ENCODE assay signal across 18 mouse cellular contexts in genomic region chr9:62008360-62008759, GRCm38 (mm10). TPM values are rescaled to one million over a fixed set of nuclear protein-coding genes. Genes with fewer than 3 reads are reported as not detected.
DNase-seq lines count a peak whose midpoint lies in the region; ATAC-seq and TF ChIP-seq lines count a peak whose summit lies in the region.
"Had no signal": no experiment of that assay in that cellular context is flagged by ENCODE, and none has a peak within 500 bp of the region (broad histone marks: within the 10 kb centered on the region; RNA-seq: fewer than 3 reads in every experiment).

No protein-coding gene starts in this region.

- no peak overlapping the region for H3K4me3 ChIP-seq in liver, postnatal 0 days (ENCODE audit: low read depth, low read length)
- H3K4me3 ChIP-seq in stomach, postnatal 0 days (ENCODE audit: low read depth, low read length) = no peak overlapping the region
- H3K4me3 ChIP-seq: erythroblast, embryonic 14.5 days; forebrain, embryonic 15.5 days; liver, embryonic 13.5 days had no signal

- ATAC-seq in liver, postnatal 0 days = no peak
- ATAC-seq in stomach, postnatal 0 days (ENCODE audit: low FRiP score, low TSS enrichment) = peak; percentile 80
- no peak for ATAC-seq in inflammation-experienced regulatory T-cells, adult 6 months
- ATAC-seq: forebrain, embryonic 15.5 days; midbrain, embryonic 16.5 days had no signal

- H3K27me3 ChIP-seq in liver, postnatal 0 days (ENCODE audit: insufficient read depth, low read length) = no peaks in the 10 kb centered on the region
- H3K27me3 ChIP-seq in stomach, postnatal 0 days (ENCODE audit: control insufficient read depth, insufficient read depth, low read length) = no peaks in the 10 kb centered on the region
- H3K27me3 ChIP-seq: forebrain, embryonic 15.5 days had no signal

- H3K27ac ChIP-seq in liver, postnatal 0 days (ENCODE audit: low read depth) = no peak overlapping the region
- H3K27ac ChIP-seq in stomach, postnatal 0 days (replicated peaks) = peak overlapping the region; percentile 58
- H3K27ac ChIP-seq: forebrain, embryonic 15.5 days; liver, embryonic 13.5 days had no signal

- H3K9me3 ChIP-seq in liver, postnatal 0 days (ENCODE audit: low read length) = no peaks in the 10 kb centered on the region
- no peaks in the 10 kb centered on the region for H3K9me3 ChIP-seq in stomach, postnatal 0 days (ENCODE audit: control insufficient read depth, low read length)
- H3K9me3 ChIP-seq: forebrain, embryonic 15.5 days; liver, embryonic 13.5 days had no signal

- H3K9ac ChIP-seq in liver, postnatal 0 days (replicated peaks) = no peak overlapping the region
- no peak overlapping the region for H3K9ac ChIP-seq in stomach, postnatal 0 days (ENCODE audit: low read length)
- H3K9ac ChIP-seq: forebrain, embryonic 15.5 days; liver, embryonic 13.5 days had no signal

- WGBS in liver, postnatal 0 days (ENCODE audit: insufficient replicate concordance) = 68% methylated on average over 5 of the region's 5 CpGs
- 62% methylated on average over 5 of the region's 5 CpGs for WGBS in stomach, postnatal 0 days

- H3K4me2 ChIP-seq in liver, postnatal 0 days (ENCODE audit: low read depth, low read length) = no peak overlapping the region
- no peak overlapping the region for H3K4me2 ChIP-seq in stomach, postnatal 0 days (replicated peaks; ENCODE audit: low read depth)
- H3K4me2 ChIP-seq: forebrain, embryonic 15.5 days; liver, embryonic 13.5 days had no signal

- no peaks in the 10 kb centered on the region for H3K36me3 ChIP-seq in liver, postnatal 0 days (replicated peaks; ENCODE audit: insufficient read depth, low read length)
- no peaks in the 10 kb centered on the region for H3K36me3 ChIP-seq in stomach, postnatal 0 days (ENCODE audit: control insufficient read depth, insufficient read depth, low read length)
- H3K36me3 ChIP-seq: forebrain, embryonic 15.5 days; liver, embryonic 13.5 days had no signal

- peaks cover 4% of the 10 kb centered on the region; the same call in 1 of the 2 replicates for H3K4me1 ChIP-seq in liver, postnatal 0 days (ENCODE audit: insufficient read depth)
- H3K4me1 ChIP-seq in stomach, postnatal 0 days (replicated peaks; ENCODE audit: control insufficient read depth, insufficient read depth) = 0 out of 2 replicates have a peak, but pooled peaks cover 3% of the 10 kb centered on the region
- H3K4me1 ChIP-seq: liver, embryonic 13.5 days had no signal

- TF ChIP-seq EP300 in liver, postnatal 0 days (IDR thresholded peaks at IDR 0.05; ENCODE audit: low read depth) = no peak
- no peak for TF ChIP-seq EP300 in stomach, postnatal 0 days (optimal IDR thresholded peaks at IDR 0.05)

- peak; percentile 33 for DNase-seq in liver, postnatal 0 days
- DNase-seq in liver = no peak
- peak; percentile 89 to 95 for DNase-seq in kidney, adult 8-10 months
- peak; percentile 89 to 92 for DNase-seq in kidney, postnatal 25 days
- DNase-seq in stomach, postnatal 0 days (ENCODE audit: low spot score) = peak; percentile 67
- no peak for DNase-seq in ovary, adult 18-20 months (ENCODE audit: low spot score)
- DNase-seq in spleen, postnatal 4 days (ENCODE audit: low spot score in 2 of 2) = no peak
- DNase-seq: adrenal gland, postnatal 10 days; B cell, adult 2 months; cerebellum, adult 18-20 months; layer of hippocampus, postnatal 36 days; left cerebral cortex, postnatal 4 days; liver, embryonic 13.5 days; right cerebral cortex, adult 18-20 months had no signal

- TF ChIP-seq CTCF in liver, postnatal 0 days (IDR thresholded peaks at IDR 0.05; ENCODE audit: low read depth) = no peak
- no peak for TF ChIP-seq CTCF in stomach, postnatal 0 days (IDR thresholded peaks at IDR 0.05; ENCODE audit: low read depth)

RNA-seq across cellular contexts. Expression of gene Paqr5, which starts 18.3 kb away (rescaled TPM):
- 0.16 and 0.17 TPM in 2 replicates for polyA plus RNA-seq in liver, postnatal 0 days (2015; fragmentation: Nextera tagmentation; extraction: Ambion mirVana)
- 92.5 and 97.2 TPM in 2 replicates for polyA plus RNA-seq in stomach, postnatal 0 days (2015; fragmentation: Nextera tagmentation; extraction: Ambion mirVana)
- polyA plus RNA-seq in inflammation-experienced regulatory T-cells, adult 6 months (2017; shearing (Covaris generic)) = under 1 TPM; 0.10 to 0.23 (median 0.22) TPM
- polyA plus RNA-seq: erythroblast, embryonic 14.5 days had no signal

Comparison
In these comparisons a context has a peak if more than half of its experiments do, and no peak if none do; other contexts are left out.
1. DNase-seq: peak in liver, postnatal 0 days (single experiment), kidney, adult 8-10 months (2 of 2), kidney, postnatal 25 days (2 of 2) and stomach, postnatal 0 days (single experiment); none in liver (single experiment), ovary, adult 18-20 months (single experiment) and spleen, postnatal 4 days (0 of 2).
2. RNA of gene Paqr5, which starts 18.3 kb away (polyA plus RNA-seq): 92.5 to 97.2 TPM in stomach, postnatal 0 days; 0.10 to 0.23 TPM in inflammation-experienced regulatory T-cells, adult 6 months and 0.16 to 0.17 TPM in liver, postnatal 0 days; every median in the first group is over 10 times any median in the second.